Mouse (Mus musculus) hindbrain, embryonic 12.5 days (tissue): ENCODE data around the gene Dot1l. TPM values are rescaled to one million over a fixed set of nuclear protein-coding genes. Genes with fewer than 3 reads are reported as not detected.
A peak's percentile ranks its signal among the peaks of the same experiment; 100 is the strongest.
"Not testable (repeated sequence)": the region's sequence is repeated elsewhere in the genome, so short reads cannot be mapped to it uniquely, and the experiment has no call there.

Experiments
- ATAC-seq: fragments of 200-750 bp; cut with Nextera tagmentation; 2 replicates; pipeline ENCODE4 v1.8.0; 2017; ENCODE audit warnings: moderate TSS enrichment; ENCODE audit not compliant: low FRiP score
- H3K27ac ChIP-seq: fragments of 300-500 bp; sonication (generic); 2 replicates; pipeline ENCODE4 v1.5.1; 2016; ENCODE audit warnings: mild to moderate bottlenecking
- H3K27me3 ChIP-seq: fragments of 300-500 bp; sonication (generic); 2 replicates; pipeline ENCODE4 v1.6.1; 2016; ENCODE audit warnings: mild to moderate bottlenecking
- H3K36me3 ChIP-seq: fragments of 300-500 bp; sonication (generic); 2 replicates; pipeline ENCODE4 v1.6.1; 2016; ENCODE audit warnings: mild to moderate bottlenecking
- H3K4me1 ChIP-seq: fragments of 300-500 bp; sonication (generic); 2 replicates; pipeline ENCODE4 v1.6.1; 2016
- H3K4me2 ChIP-seq: fragments of 300-500 bp; sonication (generic); replicated peaks from 2 replicates; pipeline ENCODE4 v1.6.1; 2016; ENCODE audit warnings: mild to moderate bottlenecking
- H3K4me3 ChIP-seq: fragments of 300-500 bp; sonication (generic); 2 replicates; pipeline ENCODE4 v1.5.1; 2016; ENCODE audit warnings: mild to moderate bottlenecking
- H3K9ac ChIP-seq: fragments of 300-500 bp; sonication (generic); 2 replicates; pipeline ENCODE4 v1.6.1; 2016; ENCODE audit warnings: mild to moderate bottlenecking, moderate library complexity
- H3K9me3 ChIP-seq: fragments of 300-500 bp; sonication (generic); replicated peaks from 2 replicates; pipeline ENCODE4 v1.6.1; 2016; ENCODE audit warnings: mild to moderate bottlenecking
- WGBS: fragments of 180-500 bp; shearing (Covaris S2); methylation state at CpG from one replicate; pipeline ENCODE4 v1.1.7; 2016; 5-methylcytosine and 5-hydroxymethylcytosine counted together
- polyA plus RNA-seq: library from polyadenylated mRNA; unstranded; fragments of >200 nt; fragmentation: Nextera tagmentation; extraction: Ambion mirVana; gene quantifications from 2 replicates; pipeline ENCODE4 v1.2.1, GENCODE M21; 2016

Dot1l gene
- polyA plus RNA-seq, 1 experiment from 2014 or later = 27.4 TPM

- H3K27ac ChIP-seq = peak overlapping the region; percentile 76
- peak overlapping the region; percentile 47 for H3K4me3 ChIP-seq
- no peaks in the 10 kb centered on the region for H3K9me3 ChIP-seq
- H3K36me3 ChIP-seq = peaks cover 34% of the 10 kb centered on the region
- peaks cover 63% of the 10 kb centered on the region for H3K27me3 ChIP-seq
- peak; percentile 78 for ATAC-seq
- under 1% methylated on average over 58 of the region's 58 CpGs for WGBS
- peak overlapping the region; percentile 76 for H3K9ac ChIP-seq
- H3K4me2 ChIP-seq = peak overlapping the region; percentile 98
- peaks cover 41% of the 10 kb centered on the region for H3K4me1 ChIP-seq
These were observed 52.1 kb downstream of the Dot1l start for GRCm38 (mm10) chr10:80807057-80807627.

DNA sequence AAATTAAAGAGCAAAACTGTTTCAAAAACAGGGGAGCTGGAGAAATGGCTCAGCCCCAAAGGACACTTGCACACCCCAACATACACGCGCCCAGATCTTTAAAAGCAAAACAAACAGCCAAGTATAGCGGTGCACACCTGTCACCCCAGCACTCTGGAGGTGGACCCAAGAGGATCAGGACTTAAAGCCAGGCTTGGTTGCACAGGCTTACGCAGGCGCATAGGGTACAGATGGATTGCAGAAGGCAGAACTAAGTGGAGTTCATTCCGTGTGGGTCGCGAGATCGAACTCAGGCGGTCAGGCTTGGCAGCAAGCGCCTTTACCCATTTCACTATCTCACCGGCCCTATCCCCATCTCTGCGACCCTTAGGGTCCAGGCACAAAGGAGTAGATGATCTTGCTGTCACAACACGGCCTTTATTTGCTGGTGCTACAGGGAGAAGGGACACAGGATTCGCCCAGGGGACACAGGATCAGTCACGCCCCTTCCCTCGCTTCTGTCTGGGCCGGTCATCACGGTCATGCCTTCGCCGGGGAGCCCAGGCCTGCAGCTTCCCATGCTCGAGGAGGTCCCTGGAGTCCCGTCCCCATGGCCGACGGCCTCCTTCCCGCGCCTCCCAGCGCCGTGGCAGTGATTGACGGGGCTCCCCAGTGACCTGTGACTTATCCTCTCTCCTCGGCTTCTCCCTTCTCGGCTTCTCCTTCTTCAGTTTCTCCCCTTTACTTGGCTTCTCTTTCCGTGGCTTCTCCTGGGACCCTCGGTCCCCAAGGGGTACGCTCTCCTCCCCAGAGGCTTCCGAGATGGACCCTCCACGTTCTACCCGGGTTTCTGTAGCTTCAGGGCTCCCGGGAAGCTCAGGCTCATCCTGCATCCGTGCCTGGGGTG, 53.3 kb downstream of the Dot1l start:
- no peak for ATAC-seq
- H3K4me2 ChIP-seq = peak overlapping the region; percentile 98
- H3K4me3 ChIP-seq = peak overlapping the region; percentile 19
- H3K27ac ChIP-seq = 0 out of 2 replicates have a peak overlapping the region, but pooled peaks have one; percentile 76
- H3K9me3 ChIP-seq = no peaks in the 10 kb centered on the region
- WGBS = 17% methylated on average over 40 of the region's 40 CpGs
- H3K9ac ChIP-seq = 0 out of 2 replicates have a peak overlapping the region, but pooled peaks have one; percentile 76
- H3K36me3 ChIP-seq = peaks cover 22% of the 10 kb centered on the region
- peaks cover 41% of the 10 kb centered on the region for H3K4me1 ChIP-seq
- H3K27me3 ChIP-seq = peaks cover 65% of the 10 kb centered on the region

- peak overlapping the region; percentile 38 for H3K4me2 ChIP-seq
- peaks cover 69% of the 10 kb centered on the region for H3K27me3 ChIP-seq
- 5% methylated on average over 18 of the region's 18 CpGs for WGBS
- peak overlapping the region; percentile 19 for H3K4me3 ChIP-seq
- H3K9ac ChIP-seq = 0 out of 2 replicates have a peak overlapping the region, but pooled peaks have one; percentile 33
- ATAC-seq = no peak
- H3K4me1 ChIP-seq = peaks cover 41% of the 10 kb centered on the region
- no peak overlapping the region for H3K27ac ChIP-seq
- H3K9me3 ChIP-seq = no peaks in the 10 kb centered on the region
- H3K36me3 ChIP-seq = peaks cover 14% of the 10 kb centered on the region
These were observed 54.1 kb downstream of the Dot1l start for GRCm38 (mm10) chr10:80808985-80809632.

- H3K9ac ChIP-seq = no peak overlapping the region
- no peak overlapping the region for H3K27ac ChIP-seq
- ATAC-seq = no peak
- no peaks in the 10 kb centered on the region for H3K9me3 ChIP-seq
- no peak overlapping the region for H3K4me3 ChIP-seq
- H3K4me2 ChIP-seq = peak overlapping the region; percentile 23; the same call in 1 of the 2 replicates
- H3K4me1 ChIP-seq = peaks cover 41% of the 10 kb centered on the region
- peaks cover 4% of the 10 kb centered on the region; the same call in 1 of the 2 replicates for H3K36me3 ChIP-seq
- 5% methylated on average over 20 of the region's 20 CpGs for WGBS
- peaks cover 62% of the 10 kb centered on the region for H3K27me3 ChIP-seq
These were observed 55.1 kb downstream of the Dot1l start for GRCm38 (mm10) chr10:80810084-80810483.

DNA sequence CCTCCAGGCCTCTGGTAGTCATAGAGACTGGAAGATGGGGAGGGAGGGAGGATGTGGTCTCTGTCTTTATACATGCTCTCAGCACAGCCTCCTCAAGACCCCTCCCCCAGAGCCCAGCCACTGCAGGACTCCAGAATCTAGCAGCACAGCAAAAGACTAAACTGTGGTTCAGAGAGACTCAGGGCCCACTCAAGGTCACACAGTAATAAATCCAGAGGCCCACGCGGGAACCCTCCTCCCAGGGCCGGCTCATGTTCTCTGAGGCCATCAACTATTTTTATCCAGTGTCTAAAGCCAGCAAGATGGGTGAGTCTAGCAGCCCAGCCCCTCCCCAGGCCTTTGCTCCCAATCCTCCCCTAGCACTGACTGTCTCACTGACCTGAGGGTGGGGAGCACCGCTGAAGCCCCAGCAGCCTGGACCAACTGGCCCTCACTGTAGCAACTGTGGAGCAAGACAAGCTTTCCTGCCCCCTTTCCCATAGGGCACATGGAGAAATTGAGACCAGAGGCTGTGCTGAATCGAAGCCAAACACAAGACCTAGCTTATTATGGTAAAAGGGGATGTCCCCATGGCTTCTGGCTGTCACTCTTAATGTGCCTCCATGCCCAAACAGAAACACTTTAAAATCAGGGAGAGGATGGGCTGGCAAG, 57.5 kb downstream of the Dot1l start:
- peaks cover 42% of the 10 kb centered on the region for H3K27me3 ChIP-seq
- no peak overlapping the region for H3K4me2 ChIP-seq
- ATAC-seq = no peak
- H3K9ac ChIP-seq = no peak overlapping the region
- H3K4me1 ChIP-seq = peaks cover 23% of the 10 kb centered on the region
- no peaks in the 10 kb centered on the region for H3K9me3 ChIP-seq
- H3K27ac ChIP-seq = no peak overlapping the region
- WGBS = 67% methylated on average over 5 of the region's 5 CpGs
- no peak overlapping the region for H3K4me3 ChIP-seq
- no peaks in the 10 kb centered on the region for H3K36me3 ChIP-seq

- Histone ChIP-seq H3K27ac (no peak within 1 kb of the TSS), H3K4me2 (no peak within 1 kb of the TSS), H3K4me3 (no peak within 1 kb of the TSS), H3K4me1 (peaks cover 14% of the 10 kb centered on the region), H3K36me3 (no peaks in the 10 kb centered on the region), H3K27me3 (peaks cover 38% of the 10 kb centered on the region), H3K9me3 (no peaks in the 10 kb centered on the region), H3K9ac (no peak within 1 kb of the TSS)
- WGBS = 83% methylated on average over 4 of the region's 4 CpGs
- no peak for ATAC-seq
These were observed 58.4 kb downstream of the Dot1l start, which contains the start of gene Jsrp1 for GRCm38 (mm10) chr10:80813366-80813765. Gene Jsrp1 (minus strand): TSS chr10:80813498.

DNA sequence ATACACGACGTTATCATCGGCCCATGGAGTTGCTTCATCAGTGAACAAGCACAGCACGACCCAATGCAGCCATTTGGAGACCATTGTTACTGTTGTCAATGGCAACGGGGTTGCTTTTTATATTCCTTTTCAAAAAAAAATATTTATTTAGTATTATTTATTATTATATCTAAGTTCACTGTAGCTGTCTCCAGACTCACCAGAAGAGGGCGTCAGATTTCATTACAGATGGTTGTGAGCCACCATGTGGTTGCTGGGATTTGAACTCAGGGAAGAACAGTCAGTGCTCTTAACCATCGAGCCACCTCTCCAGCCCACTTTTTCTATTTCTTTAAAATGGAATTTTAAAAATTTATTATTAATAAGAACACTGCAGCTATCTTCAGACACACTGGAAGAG, 59.8 kb downstream of the Dot1l start:
- Histone ChIP-seq H3K9me3 (no peaks in the 10 kb centered on the region), H3K36me3 (no peaks in the 10 kb centered on the region), H3K4me2 (no peak overlapping the region), H3K27ac (no peak overlapping the region), H3K4me3 (no peak overlapping the region), H3K4me1 (peaks cover 5% of the 10 kb centered on the region), H3K27me3 (peaks cover 25% of the 10 kb centered on the region), H3K9ac (no peak overlapping the region)
- WGBS = 64% methylated on average over 7 of the region's 7 CpGs
- no peak for ATAC-seq

DNA sequence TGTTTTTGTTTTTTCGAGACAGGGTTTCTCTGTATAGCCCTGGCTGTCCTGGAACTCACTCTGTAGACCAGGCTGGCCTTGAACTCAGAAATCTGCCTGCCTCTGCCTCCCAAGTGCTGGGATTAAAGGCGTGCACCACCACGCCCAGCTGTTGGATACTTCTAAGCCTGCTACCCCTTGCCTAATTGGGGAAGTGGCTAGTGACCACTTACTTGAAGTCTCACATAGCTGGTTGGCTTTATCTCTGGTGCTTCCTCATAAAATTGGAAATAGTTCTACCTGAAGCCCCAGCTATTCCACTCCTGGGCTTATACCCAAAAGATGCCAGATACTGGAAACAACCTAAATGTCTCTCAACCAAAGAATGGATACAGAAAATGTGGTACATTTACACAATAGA, 61.3 kb downstream of the Dot1l start:
- not testable (repeated sequence) for H3K4me2 ChIP-seq
- 91% methylated on average over 3 of the region's 3 CpGs for WGBS

DNA sequence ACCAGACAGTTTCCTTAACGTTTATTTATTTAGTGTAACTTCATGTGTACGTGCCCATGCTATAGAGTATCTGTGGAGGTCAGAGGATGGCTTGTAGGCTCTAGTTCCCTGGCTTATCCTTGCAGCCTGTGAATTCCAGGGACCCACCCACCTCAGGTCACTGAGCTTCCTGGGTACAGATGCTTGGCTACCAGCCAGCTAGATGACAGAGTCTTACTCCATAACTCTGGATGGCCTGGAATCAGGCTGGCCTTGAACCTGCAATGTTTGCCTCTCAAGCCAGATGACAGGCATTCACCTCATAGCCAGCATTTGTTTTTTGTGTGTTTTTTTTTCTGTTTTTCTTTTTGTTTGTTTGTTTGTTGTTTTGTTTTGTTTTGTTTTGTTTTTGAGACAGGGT, 62.2 kb downstream of the Dot1l start:
- Histone ChIP-seq H3K27ac (no peak overlapping the region), H3K27me3 (peaks cover 5% of the 10 kb centered on the region; the same call in 1 of the 2 replicates), H3K4me3 (no peak overlapping the region), H3K9me3 (no peaks in the 10 kb centered on the region), H3K4me1 (no peaks in the 10 kb centered on the region), H3K9ac (no peak overlapping the region), H3K36me3 (no peaks in the 10 kb centered on the region), H3K4me2 (no peak overlapping the region)
- WGBS = 79% methylated on average over 2 of the region's 2 CpGs
- ATAC-seq = no peak

More for the DNA sequence above, 61.3 kb downstream of the Dot1l start:
- H3K4me1 ChIP-seq, H3K9ac ChIP-seq, ATAC-seq, H3K36me3 ChIP-seq, H3K27ac ChIP-seq, H3K9me3 ChIP-seq, H3K4me3 ChIP-seq, H3K27me3 ChIP-seq: not testable (repeated sequence)

DNA sequence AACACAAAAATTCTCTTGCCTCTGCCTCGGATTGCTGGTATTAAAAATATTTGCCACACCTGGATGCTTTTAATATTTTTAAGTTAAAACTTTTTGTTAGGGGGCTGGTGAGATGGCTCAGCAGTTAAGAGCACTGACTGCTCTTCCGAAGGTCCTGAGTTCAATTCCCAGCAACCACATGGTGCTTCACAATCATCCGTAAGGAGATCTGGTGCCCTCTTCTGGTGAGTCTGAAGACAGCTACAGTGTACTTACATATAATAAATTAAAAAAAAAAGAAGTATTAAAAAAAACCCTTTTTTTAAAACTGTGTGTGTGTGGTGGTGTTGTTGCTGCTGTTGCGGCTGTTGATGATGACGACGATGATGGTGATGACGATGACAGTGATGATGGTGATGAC, 62.9 kb downstream of the Dot1l start:
- H3K9me3 ChIP-seq, H3K4me2 ChIP-seq, H3K27ac ChIP-seq, ATAC-seq, H3K4me1 ChIP-seq, H3K27me3 ChIP-seq, H3K9ac ChIP-seq, H3K4me3 ChIP-seq, H3K36me3 ChIP-seq: not testable (repeated sequence)
- 84% methylated on average over 7 of the region's 7 CpGs for whole genome bisulfite sequencing

DNA sequence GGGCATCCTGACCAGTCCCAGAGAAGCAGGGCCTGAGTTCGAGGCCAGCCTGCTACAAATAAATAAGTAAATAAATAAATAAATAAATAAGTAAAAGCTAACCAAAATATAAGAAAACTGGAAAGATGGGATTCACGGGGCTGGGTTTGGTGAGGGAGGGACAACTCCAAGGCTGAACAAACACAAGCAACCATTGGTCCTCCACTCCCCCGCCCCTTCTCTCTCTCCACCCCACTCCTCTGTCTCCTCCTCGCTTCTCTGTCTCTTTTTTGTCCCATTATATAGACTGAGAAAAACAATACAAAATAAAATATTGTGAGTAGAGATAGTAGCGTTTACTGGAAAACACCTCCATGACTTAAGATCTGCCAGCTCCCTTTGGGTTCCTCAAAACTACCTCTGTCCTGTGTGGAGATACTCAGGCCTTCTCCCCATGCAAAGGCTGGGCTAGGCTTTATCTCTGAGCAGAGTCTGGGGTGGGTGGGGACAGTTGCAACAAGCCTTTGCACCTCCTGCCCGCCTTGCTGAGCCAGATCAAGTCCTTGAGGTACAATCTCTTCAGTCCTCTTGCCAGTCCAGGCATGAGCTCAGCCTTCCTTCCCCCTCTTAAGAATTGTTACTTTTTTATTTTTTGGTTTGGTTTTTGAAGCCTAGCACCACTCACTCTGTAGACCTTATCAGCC, 63.7 kb downstream of the Dot1l start:
- Histone ChIP-seq H3K36me3 (no peaks in the 10 kb centered on the region), H3K4me1 (no peaks in the 10 kb centered on the region), H3K4me3 (no peak overlapping the region), H3K27me3 (no peaks in the 10 kb centered on the region), H3K9ac (no peak overlapping the region), H3K9me3 (no peaks in the 10 kb centered on the region), H3K4me2 (no peak overlapping the region), H3K27ac (no peak overlapping the region)
- 58% methylated on average over 6 of the region's 6 CpGs for WGBS
- no peak for ATAC-seq
